Mouse (Mus musculus): ENCODE measurements around the gene 3110001I22Rik.

3110001I22Rik gene

DNA sequence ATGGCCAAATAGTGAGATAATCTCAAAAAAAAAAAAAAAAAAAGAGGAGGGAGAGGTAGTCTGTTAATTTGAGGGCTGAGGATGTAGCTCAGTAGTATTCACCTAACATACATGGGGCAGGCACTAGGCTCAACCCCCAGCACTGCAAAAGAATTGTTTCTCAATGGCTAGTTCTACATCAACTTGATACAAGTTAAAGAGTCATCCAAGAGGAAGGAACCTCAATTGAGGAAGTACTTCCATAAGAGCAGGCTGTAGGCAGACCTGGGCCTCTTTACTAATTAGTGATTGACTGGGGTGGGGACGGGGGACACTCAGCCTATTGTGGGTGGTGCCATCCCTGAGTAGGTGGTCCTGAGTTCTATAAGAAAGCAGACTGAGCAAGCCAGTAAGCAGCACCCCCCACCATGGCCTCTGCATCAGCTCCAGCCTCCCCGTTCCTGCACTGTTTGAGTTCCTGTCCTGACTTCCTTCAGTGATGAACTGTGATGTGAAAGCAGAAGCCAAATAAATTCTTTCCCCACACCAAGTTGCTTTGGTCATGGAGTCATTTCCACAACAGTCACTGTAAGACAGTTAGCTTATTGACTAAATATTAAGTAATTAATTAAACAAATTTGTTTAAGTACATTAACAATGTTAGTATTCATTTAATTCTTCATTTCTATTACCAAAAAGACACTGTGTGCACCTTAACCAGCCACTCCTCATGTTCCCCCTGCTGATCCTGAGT, 45.3 kb downstream of the 3110001I22Rik start:
- DNase-seq (ENCODE audit: low read depth, low spot score), result no peak

DNA sequence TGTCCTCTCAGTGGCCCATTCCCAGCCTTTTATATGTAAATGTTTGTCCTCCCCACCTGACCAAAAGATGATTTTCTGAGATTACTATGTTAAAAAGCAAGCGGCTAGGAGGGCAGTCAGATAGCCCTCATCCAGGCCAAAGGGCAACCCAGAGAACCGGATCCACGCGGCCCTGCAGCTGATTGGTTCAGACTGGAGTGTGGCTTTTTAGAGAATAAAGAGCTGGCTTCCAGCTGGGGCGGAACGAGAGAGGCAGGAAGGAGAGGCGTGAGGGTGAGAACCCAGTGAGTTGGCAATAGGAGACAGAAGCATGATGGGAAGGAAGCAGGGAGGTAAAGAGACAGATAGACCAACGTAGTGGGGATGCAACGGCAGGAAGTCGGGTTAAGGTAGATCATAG, 51.2 kb downstream of the 3110001I22Rik start:
- no peak for DNase-seq (ENCODE audit: low read depth, low spot score)

DNA sequence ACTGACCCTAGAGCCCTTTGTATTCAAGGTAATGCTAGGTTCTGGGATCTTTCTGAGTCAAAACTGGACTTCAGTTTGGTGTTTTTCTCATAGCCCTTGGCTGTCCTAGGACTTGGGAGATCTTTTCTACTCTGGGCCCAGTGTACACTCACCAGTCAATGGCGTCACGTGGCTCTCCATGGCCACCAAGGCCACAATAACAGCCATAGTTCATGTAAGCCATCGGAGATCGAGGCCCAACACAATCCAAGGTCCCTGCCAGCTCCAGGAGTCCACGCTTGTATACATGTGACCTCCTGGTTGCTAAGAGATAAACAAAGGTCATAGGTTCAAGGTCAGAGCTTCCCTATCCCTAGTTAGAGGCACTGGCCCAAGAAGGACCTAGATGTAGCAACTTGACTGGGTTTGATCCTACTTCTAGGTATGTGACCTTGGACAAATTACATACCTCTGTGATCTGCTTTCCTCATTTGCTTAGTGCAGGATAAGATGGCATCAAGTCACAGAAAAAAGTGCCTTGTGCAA, 56.1 kb downstream of the 3110001I22Rik start:
- no peak for DNase-seq (ENCODE audit: low read depth, low spot score)
